Mouse (Mus musculus): Measurements from ENCODE around the gene Gm11213. TPM values are rescaled to one million over a fixed set of nuclear protein-coding genes. Genes with fewer than 3 reads are reported as not detected.

Gene Gm11213
- polyA plus RNA-seq, 1 experiment: not detected

- DNase-seq (ENCODE audit: low read depth): no peak
These were observed 25.0 kb downstream of the Gm11213 start for GRCm38 (mm10) chr4:63580078-63580477.

GRCm38 (mm10) chr4:63579649-63580048 lies 25.4 kb downstream of the Gm11213 start:
- no peak for DNase-seq (ENCODE audit: low read depth)

GRCm38 (mm10) chr4:63572621-63573020 lies 32.4 kb downstream of the Gm11213 start:
- no peak for DNase-seq (ENCODE audit: low read depth)

GRCm38 (mm10) chr4:63570208-63570781 lies 34.8 kb downstream of the Gm11213 start:
- no peak for DNase-seq (ENCODE audit: low read depth)

- DNase-seq (ENCODE audit: low read depth): no peak
These were observed 35.7 kb downstream of the Gm11213 start for GRCm38 (mm10) chr4:63569322-63569721.

DNA sequence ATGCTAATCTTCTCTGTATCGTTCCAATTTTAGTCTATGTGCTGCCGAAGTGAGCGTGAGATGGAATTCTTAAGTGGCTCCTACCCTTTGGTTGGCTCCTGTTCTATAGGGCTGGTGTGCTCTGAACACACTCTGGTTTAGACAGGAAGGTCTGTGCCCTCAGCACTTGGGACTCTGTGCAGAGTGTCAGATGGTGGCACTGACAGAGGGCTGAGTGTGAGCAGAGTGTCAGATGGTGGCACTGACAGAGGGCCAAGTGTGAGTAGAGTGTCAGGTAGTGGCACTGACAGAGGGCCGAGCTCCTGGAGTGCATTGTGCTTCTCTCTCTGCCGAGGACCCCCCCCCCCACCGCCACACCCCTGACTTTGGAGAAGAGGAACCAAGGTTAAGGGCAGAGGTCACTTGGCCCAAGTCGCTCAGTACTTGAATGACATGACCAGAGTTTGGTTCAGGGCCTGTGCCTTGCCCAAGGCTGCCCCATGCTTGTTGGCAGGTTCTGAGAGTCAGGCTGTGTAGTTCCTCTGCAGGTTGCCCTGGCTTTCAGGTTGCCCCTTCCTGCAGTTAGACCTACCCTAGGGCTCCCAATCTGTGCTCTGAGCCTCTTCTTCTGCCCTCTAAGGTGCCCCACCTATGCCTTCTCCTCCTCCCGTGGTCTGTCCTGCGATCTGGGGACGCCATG lies 37.2 kb downstream of the Gm11213 start:
- no peak for DNase-seq (ENCODE audit: low read depth)

- DNase-seq (ENCODE audit: low read depth): no peak
These were observed 42.3 kb downstream of the Gm11213 start for GRCm38 (mm10) chr4:63562742-63563141.

DNA sequence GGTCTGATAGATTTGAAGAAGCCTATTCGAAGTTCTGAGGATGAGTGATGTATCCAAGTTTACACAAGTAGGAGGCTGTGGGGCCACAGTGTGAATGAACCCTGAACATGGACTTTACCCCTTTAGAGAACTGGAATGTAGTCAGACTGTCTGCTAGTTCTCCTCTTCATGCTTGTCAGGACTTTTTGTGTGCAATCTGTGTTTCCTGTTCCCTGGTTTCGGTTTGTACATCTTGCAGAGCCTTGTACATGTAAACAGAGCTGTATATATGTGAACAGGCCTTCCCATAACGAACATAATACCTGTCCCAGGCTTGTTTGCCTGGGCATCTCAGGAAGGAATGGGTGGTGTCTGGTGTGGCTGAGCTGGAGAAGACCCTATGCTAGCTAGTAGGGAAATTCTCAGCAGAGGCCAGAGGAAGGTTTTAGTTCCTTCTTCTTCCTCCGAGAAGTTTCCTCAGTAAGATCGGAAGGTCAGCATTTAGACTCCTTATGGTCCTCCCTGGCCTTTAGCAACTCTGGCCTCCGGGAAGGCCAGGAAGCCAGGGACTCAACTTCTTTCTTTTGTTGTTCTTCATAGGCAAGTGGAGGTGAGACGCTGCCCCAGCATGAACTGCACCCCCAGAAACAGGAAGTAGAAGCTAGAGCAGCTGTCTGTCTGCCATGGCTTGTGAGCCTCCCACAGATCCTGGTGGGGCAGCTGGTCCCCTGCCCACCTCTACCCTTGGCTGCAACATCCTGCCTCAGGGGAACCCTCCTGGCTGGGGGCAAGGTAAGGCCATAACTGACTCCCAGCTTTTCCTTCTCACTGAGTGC lies 43.0 kb downstream of the Gm11213 start:
- no peak for DNase-seq (ENCODE audit: low read depth)

DNA sequence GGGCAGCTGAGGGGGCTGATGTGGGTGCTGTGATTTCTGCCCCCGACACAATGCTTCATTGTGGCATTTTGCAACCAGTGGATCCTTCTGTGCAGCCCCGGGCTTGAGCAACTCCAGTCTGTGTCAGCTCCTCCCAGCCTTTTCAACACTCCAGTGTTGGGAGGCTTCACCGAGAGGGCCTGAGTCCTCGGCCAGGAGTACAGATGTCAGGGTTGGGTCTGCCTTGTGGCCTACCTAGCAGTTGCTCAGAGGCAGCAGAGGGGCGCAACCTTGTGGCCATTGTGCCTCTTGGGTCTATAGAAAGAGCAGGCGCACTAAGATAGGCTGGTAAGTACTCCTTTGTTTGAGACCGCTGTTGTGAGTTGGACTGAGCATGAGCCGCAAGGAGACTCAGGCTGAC lies 45.0 kb downstream of the Gm11213 start:
- no peak for DNase-seq (ENCODE audit: low read depth)

GRCm38 (mm10) chr4:63559127-63559697 lies 45.8 kb downstream of the Gm11213 start:
- no peak for DNase-seq (ENCODE audit: low read depth)

GRCm38 (mm10) chr4:63558407-63559081 lies 46.5 kb downstream of the Gm11213 start, which contains the start of gene Tmem268:
Gene Tmem268, plus strand, starts transcription at chr4:63558781.
- no peak for DNase-seq (ENCODE audit: low read depth)

DNA sequence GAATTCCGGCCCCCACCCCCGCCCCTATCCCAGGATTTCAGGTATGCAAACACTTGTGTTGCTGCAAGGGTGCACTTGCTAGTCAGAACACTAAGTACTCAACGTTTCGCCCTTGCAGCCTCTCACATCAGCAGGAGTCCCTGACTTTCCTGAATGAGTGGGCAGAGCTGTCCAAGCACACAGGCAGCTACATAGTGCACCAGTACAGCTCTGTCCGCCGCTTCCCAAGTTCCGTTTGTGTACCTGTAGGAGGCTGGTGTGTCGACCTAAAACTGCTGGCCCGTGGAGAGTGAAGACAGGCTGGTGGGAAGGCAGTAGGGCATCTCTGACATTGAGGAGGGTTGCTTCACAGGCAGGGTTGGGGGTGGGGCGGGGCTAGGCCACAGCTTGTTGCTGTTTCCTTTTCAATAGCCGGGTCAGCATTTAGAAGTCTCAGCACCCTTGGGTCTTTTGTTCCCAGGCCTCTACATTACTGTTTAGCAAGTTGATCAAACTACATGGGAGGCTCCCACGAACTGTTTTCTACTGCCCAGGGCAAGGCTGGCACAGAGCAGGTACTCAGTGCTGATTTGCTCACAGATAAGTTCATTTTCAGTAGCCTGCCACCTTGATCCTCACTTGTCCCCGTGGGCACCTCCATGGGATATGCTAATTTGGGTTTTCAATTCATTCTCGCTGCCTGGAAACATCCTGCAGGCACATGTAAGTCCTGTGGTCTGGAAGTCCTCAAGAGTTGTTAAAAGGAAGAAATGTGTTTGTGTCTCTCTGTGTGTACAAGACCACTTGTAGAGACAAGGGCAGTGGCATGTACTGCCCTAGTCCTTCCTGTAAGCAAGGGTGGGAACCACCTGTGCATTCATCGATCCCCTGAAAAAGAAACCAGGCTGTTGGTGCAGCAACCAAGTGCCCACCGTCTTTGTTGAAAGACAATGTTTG lies 47.7 kb downstream of the Gm11213 start:
- no peak for DNase-seq (ENCODE audit: low read depth)

DNA sequence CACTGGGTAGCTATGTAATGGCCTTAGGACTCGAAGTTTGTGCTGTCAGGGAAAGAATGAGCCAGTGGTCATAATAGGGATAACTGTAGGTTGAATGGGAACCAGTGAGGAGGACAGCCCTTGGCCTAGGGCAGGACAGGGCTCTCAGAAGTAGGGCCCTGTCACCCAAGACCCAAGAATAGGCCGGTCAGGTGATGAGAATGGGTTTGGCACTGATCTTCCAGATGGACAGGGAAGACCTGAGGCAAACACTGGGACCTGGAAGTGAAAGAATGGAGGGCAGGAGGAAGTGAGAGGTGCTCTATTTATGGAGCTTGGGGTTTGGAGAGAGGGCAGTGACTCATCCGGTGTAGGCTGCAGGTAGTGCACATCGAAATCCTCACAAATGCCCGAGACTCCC lies 48.4 kb downstream of the Gm11213 start:
- no peak for DNase-seq (ENCODE audit: low read depth)

- no peak for DNase-seq (ENCODE audit: low read depth)
These were observed 50.0 kb downstream of the Gm11213 start for GRCm38 (mm10) chr4:63555111-63555510.

DNA sequence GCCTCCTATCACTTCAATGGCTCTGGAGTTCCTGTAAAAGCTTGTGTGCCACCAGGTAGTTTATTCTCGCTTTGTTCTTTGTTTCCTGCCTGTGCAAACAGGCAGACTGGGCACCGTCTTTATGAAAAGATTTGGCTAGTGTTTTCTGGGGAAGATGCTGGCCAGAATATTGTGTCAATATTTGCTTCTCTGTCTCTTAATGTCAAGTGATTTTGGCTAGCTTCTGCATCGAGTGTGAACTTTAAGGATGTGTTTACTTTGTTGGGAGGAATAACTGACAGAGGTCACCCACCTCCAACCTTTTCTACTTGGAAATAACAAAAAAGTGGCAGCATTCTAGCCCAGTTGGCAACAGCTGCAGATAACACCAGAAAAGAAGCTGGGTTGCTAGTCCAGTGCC lies 50.4 kb downstream of the Gm11213 start:
- DNase-seq (ENCODE audit: low read depth): no peak

DNA sequence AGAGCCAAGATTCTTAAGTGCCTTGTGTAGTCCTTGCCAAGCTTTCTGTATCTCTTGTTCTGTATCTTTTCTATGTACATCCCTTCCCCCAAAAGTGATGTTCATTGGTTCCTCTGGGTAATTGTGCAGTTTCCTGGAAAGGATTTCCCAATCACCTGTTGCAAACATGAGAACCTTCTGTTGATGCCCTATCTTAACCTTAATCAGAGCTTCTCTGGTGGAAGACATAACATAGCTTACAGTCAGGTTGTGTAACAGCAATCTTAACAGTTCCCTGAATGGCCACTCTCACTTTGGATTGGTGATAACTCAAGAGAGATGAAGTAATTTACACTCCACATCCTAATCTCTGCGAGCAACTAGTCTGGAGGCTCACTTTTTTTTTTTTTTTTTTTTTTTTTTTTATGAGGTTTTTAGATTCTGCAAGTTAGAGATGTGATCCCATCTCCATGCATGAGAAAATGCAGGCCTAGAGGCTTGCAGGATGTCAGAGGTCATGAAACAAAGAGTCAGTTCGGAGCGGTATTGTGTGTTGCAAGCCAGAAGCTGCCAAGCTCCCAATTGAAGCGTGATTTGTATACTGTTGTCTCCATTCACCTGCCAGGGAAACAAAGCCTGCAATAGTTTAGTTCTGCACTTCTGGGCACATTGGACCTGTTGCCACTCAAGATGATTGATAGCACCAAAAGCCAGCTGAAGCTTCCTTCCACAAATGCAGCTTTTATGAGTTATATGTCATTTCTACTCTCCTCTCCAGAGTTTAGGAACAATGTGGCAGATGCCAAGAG lies 51.1 kb downstream of the Gm11213 start:
- DNase-seq (ENCODE audit: low read depth): no peak

DNA sequence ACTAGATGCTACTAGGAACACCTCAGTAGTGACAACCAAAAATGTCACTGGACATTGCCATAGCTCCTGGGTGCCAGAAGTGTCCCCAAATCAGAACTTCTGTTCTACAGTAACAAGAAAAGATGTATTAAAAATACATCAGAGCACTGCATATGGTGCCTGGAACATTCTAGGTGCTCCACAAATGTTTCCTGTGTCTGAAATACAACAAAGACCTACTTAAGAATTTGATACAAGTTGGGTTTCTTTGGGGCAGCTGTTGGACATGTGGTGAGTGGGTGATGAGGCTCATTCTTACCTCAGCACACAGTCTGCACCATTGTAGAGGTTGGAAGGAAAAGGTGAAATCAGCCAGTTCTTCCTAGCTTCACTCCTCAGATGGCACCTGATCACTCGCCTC lies 52.2 kb downstream of the Gm11213 start:
- no peak for DNase-seq (ENCODE audit: low read depth)

DNA sequence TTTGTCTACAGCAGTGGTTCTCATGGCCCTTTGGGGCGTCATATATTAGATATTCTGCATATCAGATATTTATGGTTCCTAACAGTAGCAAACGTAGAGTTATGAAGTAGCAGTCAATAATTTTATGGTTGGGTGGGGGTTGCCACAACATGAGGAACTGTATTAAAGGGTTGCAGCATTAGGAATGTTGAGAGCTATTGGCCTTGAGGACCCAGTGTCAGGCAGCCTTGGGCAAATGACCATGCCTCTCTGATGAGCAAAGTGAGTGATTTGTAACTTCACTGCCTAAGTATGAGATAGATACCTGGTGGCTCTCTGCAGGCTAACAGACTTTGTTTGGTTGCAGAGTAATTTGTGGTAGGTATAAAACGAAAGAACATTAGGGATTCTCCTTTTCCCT lies 54.2 kb downstream of the Gm11213 start:
- no peak for DNase-seq (ENCODE audit: low read depth)

GRCm38 (mm10) chr4:63548491-63548890 lies 56.6 kb downstream of the Gm11213 start:
- DNase-seq (ENCODE audit: low read depth): no peak

DNA sequence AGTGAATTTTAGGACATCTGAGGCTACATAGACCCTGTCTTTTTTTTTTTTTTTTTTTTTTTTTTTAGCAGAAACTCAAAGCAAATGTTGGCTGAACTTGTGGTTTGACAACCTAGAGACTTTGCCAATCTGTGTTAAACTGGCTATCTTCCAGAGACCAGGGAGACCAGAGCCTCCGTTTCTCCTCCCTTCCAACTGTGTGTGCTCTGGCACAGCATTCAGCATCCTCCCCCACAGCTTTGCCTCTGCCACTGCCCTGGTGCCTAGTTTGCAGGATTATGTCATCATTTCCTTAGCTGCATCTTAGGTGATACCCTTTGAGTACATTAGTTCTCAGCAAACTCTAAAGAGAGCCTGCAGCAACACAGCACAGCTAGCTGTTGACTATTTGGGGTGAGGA lies 57.3 kb downstream of the Gm11213 start:
- no peak for DNase-seq (ENCODE audit: low read depth)
